Mouse (Mus musculus) adipocyte (in vitro differentiated cells): ENCODE measurements around the gene Bco2.
A peak's percentile ranks its signal among the peaks of the same experiment; 100 is the strongest.

Source experiments
- DNase-seq: peaks from one replicate; pipeline ENCODE4 v3.0.0-alpha.2; 2016; ENCODE audit warnings: low spot score

The Bco2 gene

DNA sequence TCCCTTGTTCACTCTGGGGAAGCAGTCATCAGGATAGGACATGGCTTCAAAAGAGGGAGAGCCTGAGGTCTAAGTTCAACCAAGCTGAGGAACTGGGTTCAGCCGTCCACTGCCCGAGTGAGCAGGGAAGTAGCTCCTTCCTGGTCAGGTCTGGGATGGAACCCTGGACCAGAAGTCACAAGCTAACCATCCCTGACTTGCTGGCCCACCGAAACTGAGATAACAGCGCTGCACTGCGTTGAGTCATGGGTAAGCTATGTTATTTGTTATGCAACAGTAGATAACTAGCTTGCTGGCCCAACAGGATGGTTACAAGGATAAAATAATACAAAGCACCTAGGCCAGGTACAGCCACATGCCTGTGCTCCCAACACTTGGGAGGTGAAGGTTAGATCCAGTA lies 39.5 kb downstream of the Bco2 start:
- no peak for DNase-seq

DNA sequence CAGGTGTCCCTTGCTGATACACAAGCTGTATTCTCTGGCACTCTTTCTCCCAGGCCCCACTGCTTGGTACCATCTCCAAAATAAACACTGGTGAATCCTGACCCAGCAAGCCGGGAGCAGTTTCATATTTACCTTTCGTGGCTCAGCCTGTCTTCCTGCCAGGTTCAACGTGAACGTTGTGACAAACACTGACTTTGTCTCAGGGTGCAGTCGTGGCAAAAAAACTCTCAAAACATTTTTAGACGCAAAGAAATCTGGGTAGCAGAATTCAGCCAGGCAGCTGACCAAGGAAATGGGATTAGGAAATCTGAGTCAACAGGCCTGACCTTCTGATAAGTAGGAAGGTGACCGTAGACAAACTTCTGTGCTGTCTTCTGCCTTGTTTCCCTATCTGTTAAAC lies 47.4 kb downstream of the Bco2 start:
- DNase-seq: peak; percentile 47

DNA sequence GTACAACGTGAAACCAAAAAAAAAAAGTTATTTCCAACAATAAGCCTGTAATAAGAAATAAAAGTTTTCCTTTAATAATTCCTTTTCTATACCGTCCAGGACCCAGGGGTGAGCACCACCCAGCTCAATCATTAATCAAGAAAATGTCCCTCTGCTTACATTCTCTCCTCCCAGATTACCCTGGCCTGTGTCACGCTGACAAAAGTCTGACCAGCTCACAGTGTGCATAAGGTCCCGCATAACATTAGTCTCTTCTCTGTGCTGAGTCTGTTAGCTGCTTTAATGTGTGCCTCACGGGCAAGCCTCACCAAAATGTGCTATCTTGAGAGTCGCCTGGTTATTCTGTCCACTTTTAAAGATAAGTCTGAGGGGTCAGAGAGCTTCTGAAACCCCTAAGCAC lies 49.6 kb downstream of the Bco2 start:
- no peak for DNase-seq

DNA sequence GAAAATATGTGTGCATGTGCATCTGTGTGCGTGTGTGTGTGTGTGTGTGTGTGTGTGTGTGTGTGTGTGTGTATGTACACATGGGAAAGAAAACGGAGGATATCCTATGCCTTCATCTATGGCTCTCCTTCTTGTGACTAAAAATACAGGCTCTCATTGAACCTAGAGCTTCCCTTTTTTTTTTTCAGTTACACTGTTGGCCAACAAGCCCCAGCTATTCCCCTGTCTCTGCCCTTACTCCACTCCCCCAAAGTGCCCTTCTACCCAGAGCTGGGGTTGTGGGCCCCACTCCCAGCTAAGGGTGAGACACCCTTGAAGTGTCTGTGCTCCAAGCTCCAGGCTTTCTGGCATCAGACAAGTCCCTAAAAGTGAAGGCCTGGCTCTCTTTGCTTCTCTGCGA lies 52.0 kb downstream of the Bco2 start:
- DNase-seq: no peak

DNA sequence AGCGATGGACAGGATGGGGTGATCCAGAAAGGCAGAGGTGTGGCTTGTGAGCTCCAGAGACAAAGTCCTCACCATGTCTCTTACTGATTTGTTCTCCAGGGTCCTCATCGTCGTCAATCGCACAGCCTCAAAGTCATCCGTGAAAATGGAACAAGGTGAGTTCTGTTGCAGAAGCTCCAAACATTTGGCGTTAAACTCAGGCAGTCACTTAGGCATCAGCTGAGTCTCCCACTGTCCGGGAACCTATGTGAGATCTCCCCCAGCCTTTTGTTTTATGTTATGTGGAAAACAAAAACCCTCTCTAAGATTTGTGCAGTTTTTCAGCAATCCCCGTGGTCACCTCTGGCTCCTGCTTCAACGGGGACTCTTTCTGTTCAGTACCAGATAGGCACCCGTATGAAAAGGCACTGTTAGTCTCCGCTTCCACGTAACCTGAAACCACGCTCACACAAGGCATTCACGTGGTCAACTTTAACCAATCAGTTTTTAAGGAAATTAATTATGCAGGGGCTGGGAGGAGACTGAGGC lies 53.9 kb downstream of the Bco2 start:
- DNase-seq: no peak

DNA sequence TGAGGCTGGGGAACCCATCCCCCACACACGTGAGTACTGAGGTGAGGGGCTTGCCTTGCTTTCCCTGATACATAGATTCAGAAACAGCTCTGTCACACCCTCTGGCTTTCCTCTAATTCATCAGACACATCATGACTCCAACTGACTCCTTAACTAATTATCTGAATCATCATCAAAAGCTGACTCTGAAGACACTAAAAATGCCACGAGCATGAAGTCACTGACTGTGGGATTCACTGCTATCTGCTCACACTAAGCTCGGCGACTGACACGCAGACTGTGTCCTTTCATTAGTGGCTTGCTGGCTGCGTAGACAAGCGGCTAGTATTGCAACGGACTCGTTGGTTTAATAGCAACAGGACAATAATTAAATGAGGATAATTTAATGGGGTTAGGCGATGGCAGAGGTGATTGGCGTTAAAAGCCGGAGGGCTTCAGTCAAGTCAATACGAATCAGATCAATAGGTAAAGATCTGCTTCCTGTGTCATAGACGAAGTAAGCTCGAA lies 54.5 kb downstream of the Bco2 start:
- DNase-seq: no peak

DNA sequence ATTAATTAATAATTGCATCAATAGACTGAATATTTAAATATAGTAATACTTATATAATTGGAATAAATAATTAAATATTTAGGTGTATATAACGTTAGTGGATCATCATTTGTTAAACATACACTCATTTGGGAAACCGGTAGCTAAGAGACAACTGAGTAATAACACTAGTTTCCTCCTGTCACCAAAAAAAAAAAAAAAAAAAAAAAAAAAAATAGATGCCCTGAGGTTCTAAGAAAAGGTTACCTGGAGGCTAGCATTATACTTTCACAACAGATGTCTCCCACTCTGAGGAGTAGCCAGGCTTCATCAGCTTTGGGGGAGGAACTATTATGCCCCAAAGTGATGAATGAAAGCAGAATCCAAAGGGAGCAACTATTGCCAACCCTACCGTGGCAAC lies 55.2 kb downstream of the Bco2 start:
- DNase-seq: no peak

DNA sequence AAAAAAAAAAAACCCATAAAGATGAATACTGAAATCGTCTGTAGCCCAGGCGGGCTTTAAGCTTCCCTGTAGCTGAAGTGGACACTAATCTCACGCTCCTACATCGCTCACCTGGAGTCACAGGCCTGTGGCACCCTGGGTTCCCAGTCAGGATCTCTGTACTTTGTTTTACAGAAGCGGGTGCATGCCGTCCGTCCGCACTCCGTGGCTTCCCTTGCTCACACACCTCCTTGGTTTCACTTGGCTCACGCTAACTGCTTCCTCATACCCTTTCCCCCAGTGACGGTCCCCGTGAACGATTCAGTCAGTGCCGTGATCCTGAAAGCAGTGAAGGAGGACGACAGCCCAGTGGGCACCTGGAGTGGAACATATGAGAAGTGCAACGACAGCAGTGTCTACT lies 56.2 kb downstream of the Bco2 start:
- DNase-seq: no peak

DNA sequence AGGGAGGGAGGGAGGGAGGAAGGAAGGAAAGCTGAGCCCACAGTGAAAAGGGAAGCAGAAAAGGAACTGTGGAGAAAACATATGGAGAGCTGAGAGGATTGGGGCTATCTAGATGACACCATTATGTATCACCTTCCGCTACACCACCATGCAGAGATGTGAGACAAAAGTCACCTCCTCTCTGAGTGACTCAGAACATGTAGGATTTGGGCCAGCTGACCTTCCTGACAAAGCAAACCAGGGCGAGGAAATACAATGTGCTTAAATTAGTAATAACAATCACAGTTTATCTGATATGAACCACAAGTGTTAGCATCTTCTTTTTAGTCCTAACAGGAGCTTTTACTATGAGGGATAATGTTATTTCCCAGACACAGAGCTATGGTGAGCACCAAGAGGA lies 57.4 kb downstream of the Bco2 start:
- no peak for DNase-seq

DNA sequence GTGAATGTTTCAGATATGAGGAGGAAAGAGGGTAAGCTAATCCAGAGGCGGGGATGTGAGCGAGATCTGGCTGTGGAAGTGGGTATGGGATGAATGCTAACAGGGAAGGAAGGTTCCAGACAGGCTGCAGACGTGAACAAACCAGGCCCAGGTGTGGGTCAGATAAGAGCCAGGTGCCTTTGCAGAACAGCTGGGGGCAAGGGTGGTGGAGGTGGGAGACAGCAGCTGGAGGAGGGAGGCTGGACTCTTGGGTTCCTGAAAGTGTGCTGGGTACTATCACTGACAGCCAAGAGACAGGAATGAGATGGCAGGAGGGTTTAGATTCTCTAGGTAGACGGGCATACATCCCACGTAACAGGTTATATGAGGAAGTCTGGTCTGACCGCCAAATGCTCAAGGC lies 57.9 kb downstream of the Bco2 start:
- DNase-seq: no peak

DNA sequence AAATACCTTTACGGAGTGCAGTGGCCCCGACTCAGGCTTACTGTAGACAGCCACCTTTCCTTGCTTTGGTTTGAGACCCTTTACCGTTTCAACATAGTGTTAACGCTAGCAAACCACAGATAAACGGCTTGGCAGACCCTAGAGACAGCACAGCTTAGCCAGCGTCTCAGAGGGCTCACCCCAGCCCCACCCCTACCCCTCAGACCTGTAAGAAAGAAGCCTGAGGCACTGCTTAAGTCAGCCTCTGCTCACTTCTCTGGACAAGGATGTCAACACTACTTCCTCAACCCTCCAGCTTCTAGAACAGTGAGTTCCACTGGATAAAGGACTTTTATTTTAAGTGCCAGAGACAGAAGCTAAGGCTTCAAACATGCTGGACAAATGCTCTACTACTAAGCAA lies 58.4 kb downstream of the Bco2 start:
- DNase-seq: no peak

DNA sequence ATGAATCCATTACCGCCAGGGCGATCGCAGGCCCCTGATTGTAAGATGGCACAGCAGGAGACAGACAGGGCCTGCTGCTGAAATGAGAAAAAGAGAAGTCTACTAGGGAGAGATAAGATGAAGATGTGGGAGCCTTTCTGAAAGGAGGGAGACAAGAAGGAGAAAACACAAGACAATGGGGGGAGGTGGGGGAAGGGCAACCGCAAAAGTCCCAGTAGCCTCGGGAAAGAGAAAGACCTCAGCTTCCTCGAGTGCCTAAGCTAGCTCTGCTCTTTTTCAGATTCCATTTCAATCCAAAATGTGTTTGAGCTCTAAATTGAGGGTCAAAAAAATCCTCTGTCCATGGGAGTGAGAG lies 58.9 kb downstream of the Bco2 start:
- no peak for DNase-seq

DNA sequence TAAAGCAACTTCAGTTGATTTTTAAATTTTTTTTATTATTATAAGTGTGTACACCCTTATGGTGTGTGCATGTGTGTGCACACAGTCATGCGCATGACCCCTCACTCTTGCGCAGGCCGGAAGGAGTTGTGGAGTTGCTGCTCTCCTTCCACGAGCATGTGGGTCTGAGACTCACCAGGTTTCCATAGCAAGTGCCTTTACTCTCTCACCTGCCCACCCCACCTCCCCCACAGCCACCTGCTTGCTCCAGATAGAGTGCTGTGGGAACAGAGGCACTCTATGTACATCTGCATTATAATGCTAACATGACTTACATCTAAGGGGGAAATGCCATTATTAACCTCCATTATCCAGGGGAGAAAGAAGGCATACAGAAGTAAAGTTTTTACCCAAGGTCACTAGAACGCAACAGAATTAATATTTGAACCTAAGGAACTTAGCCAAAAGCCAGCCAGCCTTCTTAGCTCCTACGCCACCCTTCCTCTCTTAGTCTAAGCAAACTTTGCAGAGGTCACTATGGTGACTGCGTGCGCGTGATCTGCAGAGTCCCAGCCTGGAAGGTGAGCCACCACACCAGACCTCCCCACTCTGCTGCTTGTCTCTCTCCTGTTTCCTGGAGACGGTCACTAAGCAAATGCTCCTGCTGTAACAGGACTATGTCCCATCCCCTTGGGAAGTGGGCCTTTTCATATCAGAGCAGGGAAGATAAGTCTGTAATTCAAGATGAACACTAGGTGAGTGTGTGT lies 59.4 kb downstream of the Bco2 start:
- DNase-seq: no peak

DNA sequence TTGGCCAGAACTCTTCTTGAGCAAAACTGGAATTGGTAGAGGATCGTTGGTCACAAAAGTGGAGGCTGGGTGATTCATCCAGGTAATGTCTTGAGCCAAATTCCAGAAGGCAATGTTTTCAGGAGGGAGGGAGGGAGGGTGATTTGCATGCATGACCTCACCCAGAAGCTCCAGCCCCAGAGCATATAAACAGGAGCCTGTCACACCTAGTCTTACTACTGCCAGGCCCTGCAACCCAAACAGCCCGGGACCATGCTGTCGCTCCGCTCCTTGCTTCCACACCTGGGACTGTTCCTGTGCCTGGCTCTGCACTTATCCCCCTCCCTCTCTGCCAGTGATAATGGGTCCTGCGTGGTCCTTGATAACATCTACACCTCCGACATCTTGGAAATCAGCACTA lies 60.7 kb downstream of the Bco2 start, which contains the start of gene Plet1:
Gene Plet1 (plus strand): TSS at position 215 of the 400 bp plus-strand sequence.
- no peak for DNase-seq

DNA sequence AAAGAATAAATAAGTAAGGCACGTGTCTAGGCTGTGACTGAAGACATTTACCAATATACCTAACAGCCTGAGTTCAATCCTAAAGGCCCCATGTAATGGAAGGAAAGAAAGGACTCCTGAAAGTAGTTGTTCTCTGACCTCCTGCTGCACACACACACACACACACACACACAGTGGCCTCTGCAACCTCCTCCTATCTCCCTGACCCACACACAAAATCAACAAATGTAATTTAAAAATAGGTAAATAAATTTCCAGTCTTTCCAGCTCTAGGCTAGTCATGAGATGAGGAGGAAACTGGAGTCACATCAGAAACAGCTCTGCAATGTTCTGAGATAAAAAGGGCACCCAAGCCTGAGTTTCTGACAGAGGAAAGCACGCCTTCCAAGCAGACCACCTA lies 61.2 kb downstream of the Bco2 start:
- no peak for DNase-seq

DNA sequence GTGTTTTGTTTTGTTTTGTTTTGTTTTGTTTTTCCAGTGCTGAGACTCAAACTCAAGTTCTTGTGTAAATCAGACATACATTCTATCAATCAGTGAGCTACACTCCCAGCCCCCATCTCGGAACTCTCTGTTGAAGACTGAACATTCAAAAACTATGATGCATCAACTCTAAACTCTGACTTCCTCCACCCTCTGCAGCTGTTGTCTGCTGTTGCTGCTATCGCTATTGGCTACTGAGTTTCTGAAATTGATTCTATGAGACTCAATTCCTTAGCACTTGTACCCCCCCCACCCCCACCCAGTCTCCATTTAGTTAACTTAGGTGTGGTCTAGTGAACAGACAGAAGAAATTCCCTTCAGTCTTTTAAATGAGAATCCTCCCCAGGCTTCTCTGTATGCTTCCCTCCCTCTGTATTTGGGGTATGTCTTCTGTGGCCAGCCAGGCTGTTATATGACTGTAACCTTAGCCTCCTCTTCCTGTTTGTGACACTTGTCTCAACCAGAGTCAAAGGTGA lies 63.4 kb downstream of the Bco2 start:
- no peak for DNase-seq

DNA sequence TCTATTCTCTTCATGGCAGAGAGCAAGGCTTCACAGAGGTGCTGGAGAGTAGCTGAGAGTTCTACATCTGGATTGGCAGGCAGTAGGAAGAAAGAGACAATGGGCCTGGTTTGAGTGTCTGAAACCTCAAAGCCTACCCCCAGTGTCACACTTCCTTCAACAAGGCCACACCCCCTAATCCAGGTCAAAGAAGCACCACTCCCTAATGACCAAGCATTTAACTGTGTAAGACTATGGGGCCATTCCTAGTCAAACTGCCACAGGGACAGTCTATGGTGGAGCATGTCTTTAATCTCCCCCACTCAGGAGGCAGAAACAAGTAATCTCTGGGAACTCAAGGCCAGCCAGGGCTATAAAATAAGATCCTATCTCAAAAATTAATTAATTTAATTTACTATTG lies 64.1 kb downstream of the Bco2 start:
- DNase-seq: no peak

DNA sequence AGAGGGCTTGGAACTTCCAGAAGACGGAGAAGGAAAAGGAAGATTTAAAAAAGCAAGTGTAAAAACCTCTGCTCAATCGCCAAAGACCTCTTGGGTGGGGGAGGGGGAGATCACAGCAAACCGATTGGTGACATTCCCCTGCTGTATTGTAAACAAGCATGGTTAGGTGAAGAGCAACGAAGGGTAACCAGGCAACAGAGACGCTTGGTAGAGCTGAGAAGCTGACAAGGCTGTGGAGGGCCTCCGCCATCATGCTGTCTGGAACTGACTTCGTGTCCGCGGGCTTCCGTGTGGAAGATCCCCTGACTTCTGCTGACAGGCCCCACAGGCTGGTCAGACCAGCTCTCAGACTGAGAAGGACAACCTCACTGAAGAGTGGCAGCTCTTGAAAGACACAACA lies 69.5 kb downstream of the Bco2 start:
- DNase-seq: no peak
